Mouse (Mus musculus): ENCODE results near the gene Mfsd4b5. TPM values are rescaled to one million over a fixed set of nuclear protein-coding genes. Genes with fewer than 3 reads are reported as not detected.

Mfsd4b5 gene
- 0.47 and 0.52 TPM in 2 replicates for polyA plus RNA-seq (2015; fragmentation: Nextera tagmentation; extraction: Ambion mirVana)

DNA sequence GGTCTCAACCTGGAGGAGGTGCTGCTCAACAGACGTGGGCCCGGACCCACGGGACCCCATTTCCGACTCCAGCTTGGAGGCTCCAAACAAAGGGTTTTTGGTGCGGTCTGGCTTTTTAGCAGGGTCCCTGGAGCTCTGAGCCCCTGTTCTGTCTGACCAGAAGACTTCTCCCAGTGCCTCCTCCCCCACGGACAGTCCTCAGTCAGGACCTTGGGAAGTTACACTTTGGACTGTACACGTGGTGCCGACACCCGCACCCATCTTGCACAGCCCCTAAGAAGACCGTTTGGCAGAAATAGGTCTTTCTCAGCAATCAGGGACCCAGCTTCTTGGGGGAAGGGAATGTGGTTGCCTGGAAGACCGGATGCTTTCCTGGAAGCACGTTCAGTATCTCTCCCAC is at the start of gene Mfsd4b5:
Mfsd4b5 (minus strand) TSS at position 181 of the 400 bp plus-strand sequence.
- Histone ChIP-seq H3K9ac (ENCODE audit: low read depth, low read length) (no peak within 1 kb of the TSS), H3K4me2 (replicated peaks; ENCODE audit: low read depth) (no peak within 1 kb of the TSS), H3K9me3 (ENCODE audit: control insufficient read depth) (no peaks in the 10 kb centered on the region), H3K27ac (ENCODE audit: low read depth, low read length) (no peak within 1 kb of the TSS), H3K4me1 (replicated peaks; ENCODE audit: control insufficient read depth, insufficient read depth, low read length) (no peaks in the 10 kb centered on the region), H3K27me3 (replicated peaks; ENCODE audit: control insufficient read depth, insufficient read depth, low read length) (no peaks in the 10 kb centered on the region), H3K4me3 (ENCODE audit: low read depth, low read length) (no peak within 1 kb of the TSS), H3K36me3 (ENCODE audit: control insufficient read depth, insufficient read depth) (no peaks in the 10 kb centered on the region)
- 78% methylated on average over 12 of the region's 12 CpGs for WGBS
- ATAC-seq = no peak
- TF ChIP-seq CTCF (IDR thresholded peaks at IDR 0.05; ENCODE audit: low read depth) = no peak

GRCm38 (mm10) chr10:40034956-40035355 is 48.5 kb upstream of the Mfsd4b5 start:
- Histone ChIP-seq H3K4me3 (ENCODE audit: low read depth, low read length) (no peak overlapping the region), H3K36me3 (ENCODE audit: control insufficient read depth, insufficient read depth) (peaks cover 10% of the 10 kb centered on the region; the same call in 1 of the 2 replicates), H3K9ac (ENCODE audit: low read depth, low read length) (no peak overlapping the region), H3K27ac (ENCODE audit: low read depth, low read length) (no peak overlapping the region), H3K4me2 (replicated peaks; ENCODE audit: low read depth) (no peak overlapping the region), H3K27me3 (replicated peaks; ENCODE audit: control insufficient read depth, insufficient read depth, low read length) (no peaks in the 10 kb centered on the region), H3K9me3 (ENCODE audit: control insufficient read depth) (no peaks in the 10 kb centered on the region), H3K4me1 (replicated peaks; ENCODE audit: control insufficient read depth, insufficient read depth, low read length) (no peaks in the 10 kb centered on the region)
- ATAC-seq = no peak
- 98% methylated on average over 6 of the region's 6 CpGs for WGBS
- TF ChIP-seq CTCF (IDR thresholded peaks at IDR 0.05; ENCODE audit: low read depth) = no peak

GRCm38 (mm10) chr10:40032897-40033296 is 46.5 kb upstream of the Mfsd4b5 start:
- peaks cover 10% of the 10 kb centered on the region; the same call in 1 of the 2 replicates for H3K36me3 ChIP-seq (ENCODE audit: control insufficient read depth, insufficient read depth)
- no peak for TF ChIP-seq CTCF (IDR thresholded peaks at IDR 0.05; ENCODE audit: low read depth)
- no peak overlapping the region for H3K27ac ChIP-seq (ENCODE audit: low read depth, low read length)
- H3K27me3 ChIP-seq (replicated peaks; ENCODE audit: control insufficient read depth, insufficient read depth, low read length) = no peaks in the 10 kb centered on the region
- no peak overlapping the region for H3K9ac ChIP-seq (ENCODE audit: low read depth, low read length)
- no peaks in the 10 kb centered on the region for H3K4me1 ChIP-seq (replicated peaks; ENCODE audit: control insufficient read depth, insufficient read depth, low read length)
- H3K4me3 ChIP-seq (ENCODE audit: low read depth, low read length) = no peak overlapping the region
- 80% methylated on average over 2 of the region's 2 CpGs for WGBS
- no peak overlapping the region for H3K4me2 ChIP-seq (replicated peaks; ENCODE audit: low read depth)
- H3K9me3 ChIP-seq (ENCODE audit: control insufficient read depth) = no peaks in the 10 kb centered on the region
- no peak for ATAC-seq

- Histone ChIP-seq H3K4me2 (replicated peaks; ENCODE audit: low read depth) (no peak overlapping the region), H3K9me3 (ENCODE audit: control insufficient read depth) (no peaks in the 10 kb centered on the region), H3K36me3 (ENCODE audit: control insufficient read depth, insufficient read depth) (peaks cover 4% of the 10 kb centered on the region; the same call in 1 of the 2 replicates), H3K4me1 (replicated peaks; ENCODE audit: control insufficient read depth, insufficient read depth, low read length) (no peaks in the 10 kb centered on the region), H3K9ac (ENCODE audit: low read depth, low read length) (no peak overlapping the region), H3K27ac (ENCODE audit: low read depth, low read length) (no peak overlapping the region), H3K27me3 (replicated peaks; ENCODE audit: control insufficient read depth, insufficient read depth, low read length) (no peaks in the 10 kb centered on the region), H3K4me3 (ENCODE audit: low read depth, low read length) (no peak overlapping the region)
- TF ChIP-seq CTCF (IDR thresholded peaks at IDR 0.05; ENCODE audit: low read depth) = no peak
- ATAC-seq = no peak
- 93% methylated on average over 6 of the region's 6 CpGs for WGBS
Observed at GRCm38 (mm10) chr10:40030716-40031115, 44.3 kb upstream of the Mfsd4b5 start.

DNA sequence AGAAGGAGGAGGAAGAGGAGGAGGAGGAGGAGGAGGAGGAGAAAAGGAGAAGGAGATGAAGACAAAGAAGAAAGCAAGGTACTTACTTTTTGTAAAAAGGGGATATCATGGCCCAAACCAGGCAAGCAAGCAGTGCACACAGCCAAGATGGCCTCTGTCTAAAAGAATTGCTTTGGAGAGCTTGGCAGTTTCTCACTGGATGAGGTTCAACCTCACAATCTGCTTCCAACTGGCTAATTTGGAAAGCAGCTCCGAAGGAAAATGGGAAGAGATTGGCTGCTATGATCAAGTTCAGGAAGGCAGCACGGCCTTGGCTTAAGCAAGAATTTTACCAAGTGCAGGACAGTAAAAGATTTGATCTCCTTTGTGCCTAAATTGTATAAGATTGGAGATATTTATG is 43.2 kb upstream of the Mfsd4b5 start:
- Histone ChIP-seq H3K27ac (ENCODE audit: low read depth, low read length) (no peak overlapping the region), H3K9me3 (ENCODE audit: control insufficient read depth) (no peaks in the 10 kb centered on the region), H3K27me3 (replicated peaks; ENCODE audit: control insufficient read depth, insufficient read depth, low read length) (no peaks in the 10 kb centered on the region), H3K4me1 (replicated peaks; ENCODE audit: control insufficient read depth, insufficient read depth, low read length) (no peaks in the 10 kb centered on the region; the same call in 1 of the 2 replicates), H3K9ac (ENCODE audit: low read depth, low read length) (no peak overlapping the region), H3K36me3 (ENCODE audit: control insufficient read depth, insufficient read depth) (peaks cover 4% of the 10 kb centered on the region; the same call in 1 of the 2 replicates), H3K4me2 (replicated peaks; ENCODE audit: low read depth) (no peak overlapping the region), H3K4me3 (ENCODE audit: low read depth, low read length) (no peak overlapping the region)
- no peak for TF ChIP-seq CTCF (IDR thresholded peaks at IDR 0.05; ENCODE audit: low read depth)
- 83% methylated on average over 2 of the region's 2 CpGs for WGBS
- ATAC-seq = no peak

DNA sequence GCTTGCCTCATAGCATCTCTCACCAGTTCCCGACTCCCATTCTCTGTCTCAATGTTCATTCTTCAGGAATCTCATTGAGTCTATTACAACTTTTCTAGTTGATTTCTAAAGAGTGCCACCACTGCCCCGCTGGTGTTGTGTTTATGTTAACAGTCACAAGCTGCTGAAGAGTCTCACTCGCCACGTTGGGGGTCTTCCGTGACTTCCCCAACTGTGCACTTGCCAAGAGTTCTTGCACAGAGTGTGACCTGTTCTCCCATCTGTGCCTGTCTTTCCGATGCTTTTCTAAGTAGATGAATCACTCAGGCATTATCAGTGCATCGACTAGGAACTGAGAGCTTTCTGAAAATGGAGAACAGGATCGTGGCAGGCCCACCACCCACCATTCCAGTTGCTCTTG is 41.6 kb upstream of the Mfsd4b5 start:
- Histone ChIP-seq H3K36me3 (ENCODE audit: control insufficient read depth, insufficient read depth) (no peaks in the 10 kb centered on the region), H3K4me1 (replicated peaks; ENCODE audit: control insufficient read depth, insufficient read depth, low read length) (no peaks in the 10 kb centered on the region; the same call in 1 of the 2 replicates), H3K4me2 (replicated peaks; ENCODE audit: low read depth) (no peak overlapping the region), H3K27me3 (replicated peaks; ENCODE audit: control insufficient read depth, insufficient read depth, low read length) (0 out of 2 replicates have a peak, but pooled peaks cover under 1% of the 10 kb centered on the region), H3K9me3 (ENCODE audit: control insufficient read depth) (no peaks in the 10 kb centered on the region), H3K27ac (ENCODE audit: low read depth, low read length) (no peak overlapping the region), H3K4me3 (ENCODE audit: low read depth, low read length) (no peak overlapping the region), H3K9ac (ENCODE audit: low read depth, low read length) (no peak overlapping the region)
- TF ChIP-seq CTCF (IDR thresholded peaks at IDR 0.05; ENCODE audit: low read depth) = no peak
- ATAC-seq = no peak
- WGBS = 85% methylated on average over 8 of the region's 8 CpGs

GRCm38 (mm10) chr10:40026546-40026945 is 40.1 kb upstream of the Mfsd4b5 start:
- no peak overlapping the region for H3K27ac ChIP-seq (ENCODE audit: low read depth, low read length)
- H3K9ac ChIP-seq (ENCODE audit: low read depth, low read length) = no peak overlapping the region
- H3K36me3 ChIP-seq (ENCODE audit: control insufficient read depth, insufficient read depth) = no peaks in the 10 kb centered on the region
- no peak overlapping the region for H3K4me2 ChIP-seq (replicated peaks; ENCODE audit: low read depth)
- WGBS = 94% methylated on average over 5 of the region's 5 CpGs
- no peaks in the 10 kb centered on the region; the same call in 1 of the 2 replicates for H3K4me1 ChIP-seq (replicated peaks; ENCODE audit: control insufficient read depth, insufficient read depth, low read length)
- H3K27me3 ChIP-seq (replicated peaks; ENCODE audit: control insufficient read depth, insufficient read depth, low read length) = 0 out of 2 replicates have a peak, but pooled peaks cover 2% of the 10 kb centered on the region
- no peak overlapping the region for H3K4me3 ChIP-seq (ENCODE audit: low read depth, low read length)
- no peak for ATAC-seq
- H3K9me3 ChIP-seq (ENCODE audit: control insufficient read depth) = no peaks in the 10 kb centered on the region
- TF ChIP-seq CTCF (IDR thresholded peaks at IDR 0.05; ENCODE audit: low read depth) = no peak
